Mouse (Mus musculus) hindbrain, embryonic 14.5 days (tissue): ENCODE data around the gene BC037034. TPM values are rescaled to one million over a fixed set of nuclear protein-coding genes. Genes with fewer than 3 reads are reported as not detected.

Source experiments
- ATAC-seq: fragments of 200-750 bp; cut with Nextera tagmentation; 2 replicates; pipeline ENCODE4 v1.8.0; 2017; ENCODE audit warnings: moderate number of reproducible peaks, mild to moderate bottlenecking, moderate TSS enrichment, moderate library complexity; ENCODE audit not compliant: low FRiP score
- DNase-seq: peaks from one replicate; pipeline ENCODE4 v3.0.0-alpha.2; 2015; ENCODE audit warnings: low spot score
- H3K27ac ChIP-seq: fragments of 300-500 bp; sonication (generic); 2 replicates; pipeline ENCODE4 v1.5.1; 2014; ENCODE audit warnings: mild to moderate bottlenecking, moderate library complexity
- H3K27me3 ChIP-seq: fragments of 300-500 bp; sonication (generic); 2 replicates; pipeline ENCODE4 v1.6.1; 2014; ENCODE audit warnings: mild to moderate bottlenecking, low read length, mixed read lengths; ENCODE audit not compliant: control insufficient read depth, insufficient read depth
- H3K36me3 ChIP-seq: fragments of 300-500 bp; sonication (generic); replicated peaks from 2 replicates; pipeline ENCODE4 v1.6.1; 2014; ENCODE audit not compliant: control insufficient read depth, insufficient read depth
- H3K4me1 ChIP-seq: fragments of 300-500 bp; sonication (generic); replicated peaks from 2 replicates; pipeline ENCODE4 v1.6.1; 2014; ENCODE audit warnings: antibody characterized with exemption, low read length, mixed read lengths; ENCODE audit not compliant: control insufficient read depth, insufficient read depth
- H3K4me2 ChIP-seq: fragments of 300-500 bp; sonication (generic); replicated peaks from 2 replicates; pipeline ENCODE4 v1.6.1; 2014; ENCODE audit warnings: mild to moderate bottlenecking, moderate library complexity
- H3K4me3 ChIP-seq: fragments of 300-500 bp; sonication (generic); replicated peaks from 2 replicates; pipeline ENCODE4 v1.5.1; 2014; ENCODE audit warnings: mild to moderate bottlenecking, low read length
- H3K9ac ChIP-seq: fragments of 300-500 bp; sonication (generic); 2 replicates; pipeline ENCODE4 v1.6.1; 2014
- H3K9me3 ChIP-seq: fragments of 300-500 bp; sonication (generic); 2 replicates; pipeline ENCODE4 v1.6.1; 2016; ENCODE audit warnings: low read length; ENCODE audit not compliant: control insufficient read depth
- WGBS: fragments of 180-500 bp; shearing (Covaris S2); extraction: QIAGEN DNeasy Blood & Tissue Kit; methylation state at CpG from one replicate; pipeline ENCODE4 v1.1.7; 2014; 5-methylcytosine and 5-hydroxymethylcytosine counted together
- polyA plus RNA-seq: library from polyadenylated mRNA; unstranded; fragments of >200 nt; fragmentation: Nextera tagmentation; extraction: Ambion mirVana; gene quantifications from 2 replicates; pipeline ENCODE4 v1.2.1, GENCODE M21; 2014

BC037034 gene
- 19.5 and 19.7 TPM in 2 replicates for polyA plus RNA-seq

- Histone ChIP-seq H3K36me3 (peaks cover 50% of the 10 kb centered on the region), H3K27me3 (no peaks in the 10 kb centered on the region), H3K9ac (peak within 1 kb of the TSS; percentile 96), H3K4me2 (peak within 1 kb of the TSS; percentile 91), H3K4me3 (peak within 1 kb of the TSS; percentile 93), H3K9me3 (no peaks in the 10 kb centered on the region), H3K27ac (peak within 1 kb of the TSS; percentile 82), H3K4me1 (peaks cover 20% of the 10 kb centered on the region)
- under 1% methylated on average over 71 of the region's 71 CpGs for whole genome bisulfite sequencing
- peak; percentile 91 for ATAC-seq
- peak; percentile 92 for DNase-seq
These were observed at the start of gene BC037034 for GRCm38 (mm10) chr5:138263260-138264206. BC037034 (minus strand) TSS chr5:138264033.

DNA sequence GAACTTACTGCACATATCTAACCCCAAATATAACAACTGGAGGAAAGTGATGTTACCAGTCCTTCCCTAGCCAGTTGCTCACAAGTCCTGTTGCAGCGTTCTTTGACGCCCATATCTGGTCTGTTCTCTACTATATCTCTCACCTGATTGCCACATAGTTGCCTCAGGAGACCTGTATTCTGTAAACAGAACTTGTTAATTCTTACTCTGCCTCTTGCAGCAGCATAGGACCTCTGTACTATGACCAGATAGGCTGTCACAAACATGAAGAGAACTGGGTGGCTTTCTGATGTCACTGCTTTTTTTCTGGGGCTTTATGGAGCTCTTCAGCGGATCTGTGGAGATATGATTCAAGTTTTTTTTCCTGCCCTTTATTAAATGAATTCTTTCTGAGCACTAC is 49.0 kb upstream of the BC037034 start:
- H3K9me3 ChIP-seq: no peaks in the 10 kb centered on the region
- no peaks in the 10 kb centered on the region for H3K4me1 ChIP-seq
- H3K27ac ChIP-seq: no peak overlapping the region
- no peak overlapping the region for H3K9ac ChIP-seq
- no peaks in the 10 kb centered on the region for H3K27me3 ChIP-seq
- no peak for DNase-seq
- no peak for ATAC-seq
- 93% methylated on average over 3 of the region's 3 CpGs for WGBS
- no peak overlapping the region for H3K4me2 ChIP-seq
- no peak overlapping the region for H3K4me3 ChIP-seq
- H3K36me3 ChIP-seq: no peaks in the 10 kb centered on the region

- no peaks in the 10 kb centered on the region for H3K27me3 ChIP-seq
- WGBS: 90% methylated on average over 2 of the region's 2 CpGs
- no peaks in the 10 kb centered on the region for H3K36me3 ChIP-seq
- H3K4me2 ChIP-seq: no peak overlapping the region
- no peak overlapping the region for H3K4me3 ChIP-seq
- no peaks in the 10 kb centered on the region for H3K9me3 ChIP-seq
- ATAC-seq (no peak), DNase-seq (no peak)
- no peaks in the 10 kb centered on the region for H3K4me1 ChIP-seq
- no peak overlapping the region for H3K27ac ChIP-seq
- H3K9ac ChIP-seq: no peak overlapping the region
These were observed 35.8 kb upstream of the BC037034 start for GRCm38 (mm10) chr5:138299613-138300012.

DNA sequence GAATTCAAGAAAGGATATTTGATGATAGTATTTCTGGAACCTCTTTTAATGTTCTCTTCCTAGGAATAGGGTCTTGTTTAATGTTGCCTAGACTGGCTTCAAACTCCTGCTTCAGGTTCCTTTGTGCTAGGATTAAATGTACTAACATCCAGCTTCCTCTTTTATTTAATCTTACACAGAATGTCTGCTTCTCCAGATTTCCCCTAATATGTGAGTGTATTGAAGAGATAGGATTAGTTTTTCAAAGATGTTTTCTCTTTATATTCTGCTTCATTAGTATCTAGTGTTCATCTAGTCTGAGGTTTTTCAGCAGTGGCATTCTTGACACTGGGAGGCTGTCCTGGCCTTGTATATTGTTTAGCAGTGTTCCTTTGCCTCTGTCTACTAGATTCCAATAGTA is 30.3 kb upstream of the BC037034 start:
- no peak for DNase-seq
- H3K9me3 ChIP-seq: no peaks in the 10 kb centered on the region
- no peaks in the 10 kb centered on the region for H3K27me3 ChIP-seq
- H3K36me3 ChIP-seq: no peaks in the 10 kb centered on the region
- no peak overlapping the region for H3K27ac ChIP-seq
- ATAC-seq: no peak
- no peak overlapping the region for H3K9ac ChIP-seq
- H3K4me1 ChIP-seq: no peaks in the 10 kb centered on the region
- no peak overlapping the region for H3K4me2 ChIP-seq
- no peak overlapping the region for H3K4me3 ChIP-seq

DNA sequence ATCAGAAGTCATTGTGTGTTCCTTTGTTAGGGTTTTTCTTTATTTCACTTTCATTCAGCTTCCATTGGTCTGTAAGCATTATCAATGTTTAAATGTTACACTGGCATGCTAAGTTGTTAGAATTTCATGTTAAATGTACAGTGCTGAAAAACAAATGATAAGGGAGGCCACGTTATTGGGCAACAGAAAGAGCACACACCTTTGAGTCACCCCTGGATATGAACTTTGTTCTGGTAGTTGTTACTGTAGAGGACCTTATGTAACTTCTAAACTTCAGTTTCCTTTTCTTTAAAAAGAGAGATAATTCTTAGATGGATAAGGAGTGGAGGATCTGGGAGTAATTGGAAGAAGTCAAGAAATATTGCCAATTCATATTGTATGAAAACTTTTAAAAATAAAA is 27.8 kb upstream of the BC037034 start:
- no peak for ATAC-seq

GRCm38 (mm10) chr5:138287861-138288260 is 24.0 kb upstream of the BC037034 start:
- Histone ChIP-seq H3K9ac (no peak overlapping the region), H3K4me1 (no peaks in the 10 kb centered on the region), H3K9me3 (no peaks in the 10 kb centered on the region), H3K36me3 (no peaks in the 10 kb centered on the region), H3K27ac (no peak overlapping the region), H3K27me3 (no peaks in the 10 kb centered on the region), H3K4me3 (no peak overlapping the region), H3K4me2 (no peak overlapping the region)
- 80% methylated on average over 3 of the region's 3 CpGs for WGBS
- ATAC-seq (no peak), DNase-seq (no peak)

More for the DNA sequence above, 27.8 kb upstream of the BC037034 start:
- DNase-seq: no peak
- WGBS: 80% methylated on average over 1 of the region's 1 CpGs
- Histone ChIP-seq H3K9ac (no peak overlapping the region), H3K36me3 (no peaks in the 10 kb centered on the region), H3K4me1 (no peaks in the 10 kb centered on the region), H3K9me3 (no peaks in the 10 kb centered on the region), H3K27me3 (no peaks in the 10 kb centered on the region), H3K4me2 (no peak overlapping the region), H3K27ac (no peak overlapping the region), H3K4me3 (no peak overlapping the region)

DNA sequence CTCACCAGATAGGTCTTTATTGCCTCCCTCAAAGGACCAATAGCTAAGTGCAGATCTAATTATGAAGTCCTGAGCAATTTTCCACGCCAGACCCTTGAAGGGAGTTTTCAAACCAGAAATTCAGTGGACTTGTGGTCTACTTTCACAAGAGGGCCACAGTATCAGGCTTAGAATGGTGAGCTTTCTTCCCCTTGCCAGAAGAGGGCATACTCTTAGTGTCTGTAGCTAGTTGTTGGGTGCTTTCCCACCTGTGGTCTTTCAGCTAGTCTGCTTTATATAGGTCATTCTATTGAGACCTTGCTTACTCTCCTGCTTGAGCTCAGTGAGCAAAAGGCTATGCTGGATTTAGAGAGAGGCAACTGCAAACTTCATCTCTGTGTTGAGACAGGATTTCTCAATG is 19.7 kb upstream of the BC037034 start:
- no peaks in the 10 kb centered on the region for H3K27me3 ChIP-seq
- no peak overlapping the region for H3K4me3 ChIP-seq
- no peak overlapping the region for H3K4me2 ChIP-seq
- H3K9ac ChIP-seq: no peak overlapping the region
- DNase-seq (no peak), ATAC-seq (no peak)
- 59% methylated on average over 1 of the region's 1 CpGs for WGBS
- H3K27ac ChIP-seq: no peak overlapping the region
- H3K9me3 ChIP-seq: peaks cover 7% of the 10 kb centered on the region; the same call in 1 of the 2 replicates
- no peaks in the 10 kb centered on the region for H3K36me3 ChIP-seq
- H3K4me1 ChIP-seq: peaks cover 6% of the 10 kb centered on the region

GRCm38 (mm10) chr5:138281798-138282197 is 18.0 kb upstream of the BC037034 start:
- Histone ChIP-seq H3K4me3 (no peak overlapping the region), H3K9me3 (peaks cover 7% of the 10 kb centered on the region; the same call in 1 of the 2 replicates), H3K36me3 (peaks cover 15% of the 10 kb centered on the region; the same call in 1 of the 2 replicates), H3K4me1 (peaks cover 23% of the 10 kb centered on the region), H3K27ac (no peak overlapping the region), H3K4me2 (no peak overlapping the region), H3K27me3 (no peaks in the 10 kb centered on the region), H3K9ac (no peak overlapping the region)
- DNase-seq: no peak
- ATAC-seq: no peak
- WGBS: 86% methylated on average over 2 of the region's 2 CpGs

DNA sequence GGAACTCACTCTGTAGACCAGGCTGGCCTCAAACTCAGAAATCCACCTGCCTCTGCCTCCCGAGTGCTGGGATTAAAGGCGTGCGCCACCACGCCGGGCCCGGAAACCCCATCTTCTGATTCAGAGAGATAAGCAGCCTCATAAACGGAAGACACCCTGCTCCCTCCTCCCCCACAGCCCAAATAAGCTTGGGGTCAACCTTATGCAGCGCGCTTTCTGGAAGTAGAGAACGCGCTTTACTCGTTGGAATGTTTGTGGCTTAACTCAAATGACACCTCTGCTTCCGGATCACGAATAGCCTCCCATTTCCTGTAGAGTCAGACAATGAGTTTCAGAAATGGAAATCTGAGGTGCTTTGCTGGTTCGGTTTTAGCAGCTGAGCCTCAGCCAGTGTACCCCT is 17.0 kb upstream of the BC037034 start:
- Histone ChIP-seq H3K27ac (no peak overlapping the region), H3K4me3 (peak overlapping the region; percentile 54), H3K36me3 (peaks cover 23% of the 10 kb centered on the region; the same call in 1 of the 2 replicates), H3K27me3 (no peaks in the 10 kb centered on the region), H3K9ac (no peak overlapping the region), H3K4me2 (peak overlapping the region; percentile 68), H3K4me1 (peaks cover 33% of the 10 kb centered on the region), H3K9me3 (peaks cover 7% of the 10 kb centered on the region; the same call in 1 of the 2 replicates)
- DNase-seq (no peak), ATAC-seq (no peak)
- 93% methylated on average over 15 of the region's 15 CpGs for WGBS
